Mouse (Mus musculus) midbrain, postnatal 0 days (tissue): ENCODE measurements around the gene Zfp276. TPM values are rescaled to one million over a fixed set of nuclear protein-coding genes. Genes with fewer than 3 reads are reported as not detected.

Source experiments
- ATAC-seq: fragments of 200-750 bp; cut with Nextera tagmentation; 2 replicates; pipeline ENCODE4 v1.8.0; 2017; ENCODE audit warnings: moderate number of reproducible peaks, mild to moderate bottlenecking, moderate TSS enrichment, moderate library complexity; ENCODE audit not compliant: low FRiP score
- DNase-seq: peaks from one replicate; pipeline ENCODE4 v3.0.0-alpha.2; 2015; ENCODE audit warnings: low spot score
- H3K27ac ChIP-seq: fragments of 300-500 bp; sonication (generic); 2 replicates; pipeline ENCODE4 v1.5.1; 2014; ENCODE audit warnings: low read depth, mild to moderate bottlenecking, low read length, mixed read lengths
- H3K27me3 ChIP-seq: fragments of 300-500 bp; sonication (generic); 2 replicates; pipeline ENCODE4 v1.6.1; 2014; ENCODE audit warnings: low read length, control low read depth, mixed read lengths; ENCODE audit not compliant: insufficient read depth
- H3K36me3 ChIP-seq: fragments of 300-500 bp; sonication (generic); 2 replicates; pipeline ENCODE4 v1.6.1; 2014; ENCODE audit warnings: low read length, control low read depth, mixed read lengths; ENCODE audit not compliant: insufficient read depth
- H3K4me1 ChIP-seq: fragments of 300-500 bp; sonication (generic); 2 replicates; pipeline ENCODE4 v1.6.1; 2014; ENCODE audit warnings: mild to moderate bottlenecking, control low read depth, antibody characterized with exemption, low read length, mixed read lengths; ENCODE audit not compliant: insufficient read depth
- H3K4me2 ChIP-seq: fragments of 300-500 bp; sonication (generic); 2 replicates; pipeline ENCODE4 v1.6.1; 2014; ENCODE audit warnings: low read depth, mild to moderate bottlenecking, low read length, mixed read lengths; ENCODE audit not compliant: poor library complexity, severe bottlenecking
- H3K4me3 ChIP-seq: fragments of 300-500 bp; sonication (generic); 2 replicates; pipeline ENCODE4 v1.5.1; 2014; ENCODE audit warnings: low read depth, mild to moderate bottlenecking, low read length, moderate library complexity
- H3K9ac ChIP-seq: fragments of 300-500 bp; sonication (generic); replicated peaks from 2 replicates; pipeline ENCODE4 v1.6.1; 2014; ENCODE audit warnings: mild to moderate bottlenecking, low read length, moderate library complexity, mixed read lengths; ENCODE audit not compliant: poor library complexity, severe bottlenecking
- H3K9me3 ChIP-seq: fragments of 300-500 bp; sonication (generic); 2 replicates; pipeline ENCODE4 v1.6.1; 2016; ENCODE audit warnings: low read length, control low read depth
- CTCF ChIP-seq: IDR thresholded peaks from 2 replicates; pipeline ENCODE4 v1.5.1; 2016; ENCODE audit warnings: antibody characterized with exemption, mild to moderate bottlenecking
- WGBS: fragments of 180-500 bp; shearing (Covaris S2); extraction: QIAGEN DNeasy Blood & Tissue Kit; methylation state at CpG from one replicate; pipeline ENCODE4 v1.1.7; 2014; 5-methylcytosine and 5-hydroxymethylcytosine counted together
- polyA plus RNA-seq: library from polyadenylated mRNA; unstranded; fragments of >200 nt; fragmentation: Nextera tagmentation; extraction: Ambion mirVana; gene quantifications from 2 replicates; pipeline ENCODE4 v1.2.1, GENCODE M21; 2015
- total RNA-seq: library from RNA; depleted of rRNA; stranded (reverse); fragments of >200 nt; gene quantifications from 2 replicates; pipeline ENCODE4 v1.2.3, GENCODE M21; 2014

Zfp276 gene
- total and polyA plus RNA-seq, 2 experiments from 2014 or later, result 15.4 to 37.9 TPM

GRCm38 (mm10) chr8:123267926-123268656, 14.1 kb downstream of the Zfp276 start:
- no peak overlapping the region for H3K4me2 ChIP-seq
- WGBS, result 80% methylated on average over 14 of the region's 14 CpGs
- H3K27ac ChIP-seq, result no peak overlapping the region
- H3K9me3 ChIP-seq, result no peaks in the 10 kb centered on the region
- no peak for DNase-seq
- H3K27me3 ChIP-seq, result no peaks in the 10 kb centered on the region
- no peak for TF ChIP-seq CTCF
- no peak overlapping the region for H3K4me3 ChIP-seq
- H3K4me1 ChIP-seq, result no peaks in the 10 kb centered on the region
- no peak overlapping the region for H3K9ac ChIP-seq
- H3K36me3 ChIP-seq, result peaks cover 65% of the 10 kb centered on the region
- no peak for ATAC-seq

- Histone ChIP-seq H3K4me2 (no peak overlapping the region), H3K36me3 (peaks cover 44% of the 10 kb centered on the region), H3K4me1 (no peaks in the 10 kb centered on the region), H3K27me3 (no peaks in the 10 kb centered on the region), H3K9ac (no peak overlapping the region), H3K27ac (no peak overlapping the region), H3K4me3 (no peak overlapping the region), H3K9me3 (no peaks in the 10 kb centered on the region)
- 91% methylated on average over 10 of the region's 10 CpGs for WGBS
- no peak for TF ChIP-seq CTCF
- ATAC-seq (no peak), DNase-seq (no peak)
These were observed 17.2 kb downstream of the Zfp276 start for GRCm38 (mm10) chr8:123271147-123271546.

- ATAC-seq (no peak), DNase-seq (no peak)
- no peak overlapping the region for H3K4me3 ChIP-seq
- H3K9ac ChIP-seq, result no peak overlapping the region
- H3K27ac ChIP-seq, result no peak overlapping the region
- 64% methylated on average over 4 of the region's 4 CpGs for WGBS
- no peaks in the 10 kb centered on the region for H3K27me3 ChIP-seq
- peaks cover 37% of the 10 kb centered on the region for H3K36me3 ChIP-seq
- H3K4me1 ChIP-seq, result no peaks in the 10 kb centered on the region
- no peaks in the 10 kb centered on the region for H3K9me3 ChIP-seq
- no peak overlapping the region for H3K4me2 ChIP-seq
- TF ChIP-seq CTCF, result no peak
These were observed 17.9 kb downstream of the Zfp276 start for GRCm38 (mm10) chr8:123271901-123272300.

- TF ChIP-seq CTCF, result no peak
- WGBS, result 85% methylated on average over 5 of the region's 5 CpGs
- no peaks in the 10 kb centered on the region for H3K27me3 ChIP-seq
- H3K4me1 ChIP-seq, result no peaks in the 10 kb centered on the region
- no peak overlapping the region for H3K4me2 ChIP-seq
- ATAC-seq, result no peak
- H3K36me3 ChIP-seq, result peaks cover 12% of the 10 kb centered on the region
- H3K27ac ChIP-seq, result no peak overlapping the region
- H3K9me3 ChIP-seq, result no peaks in the 10 kb centered on the region
- DNase-seq, result no peak
- H3K4me3 ChIP-seq, result no peak overlapping the region
- no peak overlapping the region for H3K9ac ChIP-seq
These were observed 20.5 kb downstream of the Zfp276 start for GRCm38 (mm10) chr8:123274447-123274846.

GRCm38 (mm10) chr8:123275096-123275495, 21.1 kb downstream of the Zfp276 start:
- 94% methylated on average over 12 of the region's 12 CpGs for WGBS

GRCm38 (mm10) chr8:123278445-123278844, 24.4 kb downstream of the Zfp276 start:
- no peaks in the 10 kb centered on the region for H3K36me3 ChIP-seq
- 81% methylated on average over 7 of the region's 7 CpGs for WGBS
- H3K4me1 ChIP-seq, result no peaks in the 10 kb centered on the region
- H3K4me3 ChIP-seq, result no peak overlapping the region
- no peak for DNase-seq
- no peaks in the 10 kb centered on the region for H3K9me3 ChIP-seq
- TF ChIP-seq CTCF, result no peak
- H3K4me2 ChIP-seq, result no peak overlapping the region
- H3K27ac ChIP-seq, result no peak overlapping the region
- no peak for ATAC-seq
- H3K9ac ChIP-seq, result no peak overlapping the region
- H3K27me3 ChIP-seq, result no peaks in the 10 kb centered on the region

More at GRCm38 (mm10) chr8:123275096-123275495, 21.1 kb downstream of the Zfp276 start:
- no peak for ATAC-seq
- DNase-seq, result no peak
- Histone ChIP-seq H3K4me3 (no peak overlapping the region), H3K9ac (no peak overlapping the region), H3K27me3 (no peaks in the 10 kb centered on the region), H3K9me3 (no peaks in the 10 kb centered on the region), H3K4me2 (no peak overlapping the region), H3K27ac (no peak overlapping the region), H3K4me1 (no peaks in the 10 kb centered on the region), H3K36me3 (peaks cover 7% of the 10 kb centered on the region; the same call in 1 of the 2 replicates)
- no peak for TF ChIP-seq CTCF
